Mouse (Mus musculus): ENCODE measurements around the gene Ephx3.

DNA sequence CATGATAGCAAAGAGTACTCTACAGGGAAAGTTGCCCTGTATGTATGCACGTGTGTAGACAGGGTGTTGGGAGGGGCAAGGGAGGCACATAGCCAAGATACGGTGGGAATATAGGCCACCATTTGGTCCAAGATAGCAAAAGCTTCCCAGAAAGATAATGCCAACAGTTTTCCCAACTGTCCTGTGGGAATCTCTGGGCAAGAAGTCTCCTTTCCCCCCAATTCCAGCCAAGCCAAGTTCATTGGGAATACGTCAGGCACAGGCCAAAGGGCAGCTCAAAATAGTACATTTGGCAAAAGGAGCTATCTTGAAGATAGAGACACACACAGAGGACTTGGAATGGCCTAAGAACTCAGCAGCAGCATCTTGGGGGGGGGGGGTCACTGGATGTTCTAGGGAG lies 16.0 kb upstream of the Ephx3 start:
- TF ChIP-seq POLR2A (IDR thresholded peaks at IDR 0.05; ENCODE audit: borderline replicate concordance, extremely low read depth, insufficient read depth, insufficient read length, poor library complexity, severe bottlenecking) (no peak), CTCF (IDR thresholded peaks at IDR 0.05; ENCODE audit: borderline replicate concordance, extremely low read depth, insufficient read depth, insufficient read length) (no peak)

All from brain, embryonic 14.5 days (tissue).